Mouse (Mus musculus): ENCODE results near the gene Zxdc.

Gene Zxdc

GRCm38 (mm10) chr6:90368976-90369724 is at the start of gene Zxdc:
Zxdc (plus strand) TSS chr6:90369492.
- peak; percentile 93 for DNase-seq (ENCODE audit: low read depth, low spot score)

- no peak for DNase-seq (ENCODE audit: low read depth, low spot score)
Observed at GRCm38 (mm10) chr6:90320429-90320828, 48.9 kb upstream of the Zxdc start.

GRCm38 (mm10) chr6:90321811-90322210 is 47.5 kb upstream of the Zxdc start:
- DNase-seq (ENCODE audit: low read depth, low spot score), result no peak

- DNase-seq (ENCODE audit: low read depth, low spot score), result no peak
Observed at GRCm38 (mm10) chr6:90324026-90324425, 45.3 kb upstream of the Zxdc start.

GRCm38 (mm10) chr6:90324463-90324862 is 44.8 kb upstream of the Zxdc start:
- no peak for DNase-seq (ENCODE audit: low read depth, low spot score)

GRCm38 (mm10) chr6:90324991-90325390 is 44.3 kb upstream of the Zxdc start, which contains the start of gene Chst13:
Chst13 (minus strand) TSS chr6:90325185.
- DNase-seq (ENCODE audit: low read depth, low spot score), result no peak

- no peak for DNase-seq (ENCODE audit: low read depth, low spot score)
Observed at GRCm38 (mm10) chr6:90327670-90328069, 41.6 kb upstream of the Zxdc start.

- no peak for DNase-seq (ENCODE audit: low read depth, low spot score)
Observed at GRCm38 (mm10) chr6:90329953-90330352, 39.3 kb upstream of the Zxdc start.

- no peak for DNase-seq (ENCODE audit: low read depth, low spot score)
Observed at GRCm38 (mm10) chr6:90332561-90333425, 36.5 kb upstream of the Zxdc start, which contains the start of gene Uroc1. Uroc1 (plus strand) TSS chr6:90333284.

- DNase-seq (ENCODE audit: low read depth, low spot score), result no peak
Observed at GRCm38 (mm10) chr6:90334244-90334643, 35.0 kb upstream of the Zxdc start.

- DNase-seq (ENCODE audit: low read depth, low spot score), result no peak
Observed at GRCm38 (mm10) chr6:90342343-90342742, 26.9 kb upstream of the Zxdc start.

GRCm38 (mm10) chr6:90347183-90347582 is 22.1 kb upstream of the Zxdc start:
- no peak for DNase-seq (ENCODE audit: low read depth, low spot score)

GRCm38 (mm10) chr6:90348500-90348899 is 20.8 kb upstream of the Zxdc start:
- DNase-seq (ENCODE audit: low read depth, low spot score), result no peak

- no peak for DNase-seq (ENCODE audit: low read depth, low spot score)
Observed at GRCm38 (mm10) chr6:90350011-90350410, 19.3 kb upstream of the Zxdc start.

- DNase-seq (ENCODE audit: low read depth, low spot score), result no peak
Observed at GRCm38 (mm10) chr6:90358142-90358541, 11.2 kb upstream of the Zxdc start.

- DNase-seq (ENCODE audit: low read depth, low spot score), result no peak
Observed at GRCm38 (mm10) chr6:90359445-90359844, 9.8 kb upstream of the Zxdc start.

- peak; percentile 14 for DNase-seq (ENCODE audit: low read depth, low spot score)
Observed at GRCm38 (mm10) chr6:90360024-90360781, 9.1 kb upstream of the Zxdc start.

- no peak for DNase-seq (ENCODE audit: low read depth, low spot score)
Observed at GRCm38 (mm10) chr6:90360922-90361614, 8.2 kb upstream of the Zxdc start.

- DNase-seq (ENCODE audit: low read depth, low spot score), result no peak
Observed at GRCm38 (mm10) chr6:90363301-90363700, 6.0 kb upstream of the Zxdc start.

- DNase-seq (ENCODE audit: low read depth, low spot score), result peak; percentile 8
Observed at GRCm38 (mm10) chr6:90369725-90370553, 647 bp downstream of the Zxdc start.

Data from retina, postnatal 7 days (tissue).